Mouse (Mus musculus) hindbrain, embryonic 12.5 days (tissue): ENCODE measurements around the gene Trabd2b. TPM values are rescaled to one million over a fixed set of nuclear protein-coding genes. Genes with fewer than 3 reads are reported as not detected.

Experiments used
- ATAC-seq: fragments of 200-750 bp; cut with Nextera tagmentation; 2 replicates; pipeline ENCODE4 v1.8.0; 2017; ENCODE audit warnings: moderate TSS enrichment; ENCODE audit not compliant: low FRiP score
- H3K27ac ChIP-seq: fragments of 300-500 bp; sonication (generic); 2 replicates; pipeline ENCODE4 v1.5.1; 2016; ENCODE audit warnings: mild to moderate bottlenecking
- H3K27me3 ChIP-seq: fragments of 300-500 bp; sonication (generic); 2 replicates; pipeline ENCODE4 v1.6.1; 2016; ENCODE audit warnings: mild to moderate bottlenecking
- H3K36me3 ChIP-seq: fragments of 300-500 bp; sonication (generic); 2 replicates; pipeline ENCODE4 v1.6.1; 2016; ENCODE audit warnings: mild to moderate bottlenecking
- H3K4me1 ChIP-seq: fragments of 300-500 bp; sonication (generic); 2 replicates; pipeline ENCODE4 v1.6.1; 2016
- H3K4me2 ChIP-seq: fragments of 300-500 bp; sonication (generic); replicated peaks from 2 replicates; pipeline ENCODE4 v1.6.1; 2016; ENCODE audit warnings: mild to moderate bottlenecking
- H3K4me3 ChIP-seq: fragments of 300-500 bp; sonication (generic); 2 replicates; pipeline ENCODE4 v1.5.1; 2016; ENCODE audit warnings: mild to moderate bottlenecking
- H3K9ac ChIP-seq: fragments of 300-500 bp; sonication (generic); 2 replicates; pipeline ENCODE4 v1.6.1; 2016; ENCODE audit warnings: mild to moderate bottlenecking, moderate library complexity
- H3K9me3 ChIP-seq: fragments of 300-500 bp; sonication (generic); replicated peaks from 2 replicates; pipeline ENCODE4 v1.6.1; 2016; ENCODE audit warnings: mild to moderate bottlenecking
- WGBS: fragments of 180-500 bp; shearing (Covaris S2); methylation state at CpG from one replicate; pipeline ENCODE4 v1.1.7; 2016; 5-methylcytosine and 5-hydroxymethylcytosine counted together
- polyA plus RNA-seq: library from polyadenylated mRNA; unstranded; fragments of >200 nt; fragmentation: Nextera tagmentation; extraction: Ambion mirVana; gene quantifications from 2 replicates; pipeline ENCODE4 v1.2.1, GENCODE M21; 2016

Trabd2b gene
- polyA plus RNA-seq, 1 experiment from 2014 or later = 2.8 TPM

- Histone ChIP-seq H3K9ac (no peak overlapping the region), H3K27me3 (peaks cover 34% of the 10 kb centered on the region), H3K9me3 (no peaks in the 10 kb centered on the region), H3K27ac (no peak overlapping the region), H3K4me1 (peaks cover 10% of the 10 kb centered on the region), H3K36me3 (no peaks in the 10 kb centered on the region), H3K4me2 (no peak overlapping the region), H3K4me3 (no peak overlapping the region)
- no peak for ATAC-seq
- WGBS = 92% methylated on average over 4 of the region's 4 CpGs
Measured at GRCm38 (mm10) chr4:114652400-114652799, 245.9 kb downstream of the Trabd2b start.

- H3K36me3 ChIP-seq = no peaks in the 10 kb centered on the region
- H3K4me3 ChIP-seq = no peak overlapping the region
- H3K27ac ChIP-seq = no peak overlapping the region
- H3K4me1 ChIP-seq = no peaks in the 10 kb centered on the region
- WGBS = 75% methylated on average over 2 of the region's 2 CpGs
- H3K9me3 ChIP-seq = no peaks in the 10 kb centered on the region
- no peak overlapping the region for H3K9ac ChIP-seq
- ATAC-seq = no peak
- H3K4me2 ChIP-seq = no peak overlapping the region
- peaks cover 20% of the 10 kb centered on the region for H3K27me3 ChIP-seq
Measured at GRCm38 (mm10) chr4:114657933-114658332, 251.4 kb downstream of the Trabd2b start.

- Histone ChIP-seq H3K9ac (no peak overlapping the region), H3K27ac (no peak overlapping the region), H3K9me3 (no peaks in the 10 kb centered on the region), H3K4me1 (no peaks in the 10 kb centered on the region), H3K4me2 (no peak overlapping the region), H3K27me3 (peaks cover 37% of the 10 kb centered on the region), H3K36me3 (no peaks in the 10 kb centered on the region), H3K4me3 (no peak overlapping the region)
- 76% methylated on average over 5 of the region's 5 CpGs for WGBS
- ATAC-seq = no peak
Measured at GRCm38 (mm10) chr4:114659876-114660275, 253.4 kb downstream of the Trabd2b start.

GRCm38 (mm10) chr4:114664063-114665036 is 257.8 kb downstream of the Trabd2b start:
- no peak overlapping the region for H3K4me2 ChIP-seq
- peaks cover 14% of the 10 kb centered on the region for H3K4me1 ChIP-seq
- no peaks in the 10 kb centered on the region for H3K36me3 ChIP-seq
- 74% methylated on average over 9 of the region's 9 CpGs for WGBS
- no peak overlapping the region for H3K9ac ChIP-seq
- H3K27me3 ChIP-seq = peaks cover 72% of the 10 kb centered on the region
- no peak overlapping the region for H3K4me3 ChIP-seq
- H3K27ac ChIP-seq = no peak overlapping the region
- no peak for ATAC-seq
- H3K9me3 ChIP-seq = no peaks in the 10 kb centered on the region

Other genes with a start within 250 kb of the Trabd2b start
- not detected in 2 replicates for gene Skint11, start 243.3 kb upstream of the Trabd2b start, polyA plus RNA-seq